Mouse (Mus musculus) G1E (cell line): Measurements from ENCODE around the gene Pold3. TPM values are rescaled to one million over a fixed set of nuclear protein-coding genes. Genes with fewer than 3 reads are reported as not detected.

ENCODE experiments used
- ATAC-seq: 2 replicates; pipeline ENCODE4 v1.8.0; 2016; ENCODE audit warnings: mild to moderate bottlenecking; ENCODE audit not compliant: insufficient number of reproducible peaks, poor library complexity, low FRiP score, severe bottlenecking; ENCODE audit errors: extremely low read depth
- DNase-seq: peaks from one replicate; pipeline ENCODE4 v3.0.0; 2012; ENCODE audit warnings: low spot score
- H3K27me3 ChIP-seq: 2 replicates; pipeline ENCODE4 v1.6.1; 2012; ENCODE audit warnings: mild to moderate bottlenecking, low read length, inconsistent platforms; ENCODE audit not compliant: insufficient read depth
- H3K36me3 ChIP-seq: replicated peaks from 2 replicates; pipeline ENCODE3; 2012; ENCODE audit warnings: mild to moderate bottlenecking, inconsistent platforms
- H3K4me1 ChIP-seq: 2 replicates; pipeline ENCODE4 v1.6.1; 2012; ENCODE audit warnings: low read depth, low read length, inconsistent platforms, mixed read lengths; ENCODE audit not compliant: insufficient read depth
- H3K4me3 ChIP-seq: 2 replicates; pipeline ENCODE4 v1.5.1; 2012; ENCODE audit warnings: low read depth, mild to moderate bottlenecking, inconsistent platforms, low read length, moderate library complexity, mixed read lengths
- H3K9me3 ChIP-seq: replicated peaks from 2 replicates; pipeline ENCODE4 v1.6.1; 2012; ENCODE audit warnings: inconsistent platforms
- CTCF ChIP-seq: IDR thresholded peaks from 2 replicates; pipeline ENCODE4 v1.5.1; 2012; ENCODE audit warnings: low read depth, low read length, inconsistent platforms, mixed read lengths
- GATA1 ChIP-seq: IDR thresholded peaks from 2 replicates; pipeline ENCODE4 v1.6.1; 2012; ENCODE audit warnings: borderline replicate concordance, low read length, inconsistent platforms, mixed read lengths
- GATA2 ChIP-seq: IDR thresholded peaks from 2 replicates; pipeline ENCODE4 v1.6.1; 2012; ENCODE audit warnings: low read depth, low read length, inconsistent platforms, borderline replicate concordance
- POLR2AphosphoS5 ChIP-seq: IDR thresholded peaks from 2 replicates; pipeline ENCODE4 v1.6.1; 2012; ENCODE audit warnings: low read depth, low read length, inconsistent platforms; ENCODE audit not compliant: insufficient replicate concordance
- TAL1 ChIP-seq: conservative IDR thresholded peaks from 2 replicates; pipeline ENCODE4 v1.6.1; 2012; ENCODE audit warnings: low read depth, low read length, inconsistent platforms, mixed read lengths
- polyA plus RNA-seq: library from polyadenylated mRNA; stranded (reverse); fragments of >175 nt; gene quantifications from 2 replicates; pipeline ENCODE4 v1.2.3, GENCODE M21; 2012
- total RNA-seq, 2 experiments: library from RNA; stranded (forward) in 1 of 2; stranded (reverse) in 1 of 2; fragments of 200-1000 nt in 1 of 2; fragments of >200 nt in 1 of 2; fragmentation: Nextera tagmentation in 1 of 2; gene quantifications; 2 replicates each; pipeline ENCODE4 v1.2.3; 2014 to 2017

Gene Pold3
- total and polyA plus RNA-seq, 3 experiments, result 24.4 to 93.4 (median 90.5) TPM

DNA sequence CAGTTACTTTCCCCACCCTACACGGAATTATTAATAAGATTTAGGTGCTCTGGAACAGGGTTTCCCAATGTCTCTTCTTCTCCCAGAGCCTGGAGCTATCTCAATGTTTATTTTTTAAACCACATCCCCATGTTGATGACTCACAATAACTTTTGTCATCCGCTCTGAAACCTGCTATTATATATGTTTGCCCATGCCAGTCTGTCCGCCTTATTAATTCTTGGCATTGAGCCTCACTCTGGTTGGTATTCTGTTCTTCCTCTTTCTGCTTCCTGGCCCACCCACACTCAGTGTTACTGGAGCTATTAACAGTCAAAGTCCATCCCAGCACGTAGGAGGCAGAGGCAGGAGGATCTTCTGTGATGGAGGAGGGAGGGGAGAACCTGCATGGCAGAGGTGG is 36.3 kb upstream of the Pold3 start:
- peaks cover 24% of the 10 kb centered on the region for H3K4me1 ChIP-seq
- ATAC-seq, result no peak

DNA sequence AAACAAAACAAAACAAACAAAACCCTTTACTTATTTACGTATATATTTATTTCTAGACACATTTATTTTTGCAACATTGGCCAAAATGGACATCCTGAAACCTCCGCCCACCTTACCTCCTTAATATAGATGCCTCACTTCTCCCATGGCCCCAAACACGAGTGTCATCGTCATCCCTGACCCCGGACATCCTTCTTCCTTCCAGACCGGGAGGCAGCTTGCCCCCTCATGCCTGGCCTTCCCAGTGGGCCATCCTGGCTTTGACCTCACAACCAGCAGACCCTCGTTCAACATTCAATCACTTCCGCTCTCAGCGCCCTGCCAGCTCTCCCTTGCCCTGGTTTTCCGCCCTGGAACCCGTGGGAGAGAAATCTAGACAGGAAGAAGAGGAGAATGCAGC is 29.3 kb upstream of the Pold3 start:
- Histone ChIP-seq H3K27me3 (peaks cover 48% of the 10 kb centered on the region), H3K4me3 (no peak overlapping the region), H3K4me1 (no peaks in the 10 kb centered on the region; the same call in 1 of the 2 replicates), H3K36me3 (no peaks in the 10 kb centered on the region), H3K9me3 (no peaks in the 10 kb centered on the region)
- no peak for TF ChIP-seq CTCF
- no peak for TF ChIP-seq TAL1
- no peak for TF ChIP-seq GATA1
- TF ChIP-seq POLR2AphosphoS5, result no peak
- no peak for TF ChIP-seq GATA2
- ATAC-seq (no peak), DNase-seq (no peak)

More for the DNA sequence above, 36.3 kb upstream of the Pold3 start:
- no peak for TF ChIP-seq CTCF
- TF ChIP-seq TAL1, result no peak
- TF ChIP-seq GATA2, result no peak
- no peak for TF ChIP-seq POLR2AphosphoS5
- no peak for TF ChIP-seq GATA1
- Histone ChIP-seq H3K27me3 (peaks cover 12% of the 10 kb centered on the region), H3K9me3 (no peaks in the 10 kb centered on the region), H3K36me3 (peaks cover 15% of the 10 kb centered on the region), H3K4me3 (no peak overlapping the region)
- no peak for DNase-seq

DNA sequence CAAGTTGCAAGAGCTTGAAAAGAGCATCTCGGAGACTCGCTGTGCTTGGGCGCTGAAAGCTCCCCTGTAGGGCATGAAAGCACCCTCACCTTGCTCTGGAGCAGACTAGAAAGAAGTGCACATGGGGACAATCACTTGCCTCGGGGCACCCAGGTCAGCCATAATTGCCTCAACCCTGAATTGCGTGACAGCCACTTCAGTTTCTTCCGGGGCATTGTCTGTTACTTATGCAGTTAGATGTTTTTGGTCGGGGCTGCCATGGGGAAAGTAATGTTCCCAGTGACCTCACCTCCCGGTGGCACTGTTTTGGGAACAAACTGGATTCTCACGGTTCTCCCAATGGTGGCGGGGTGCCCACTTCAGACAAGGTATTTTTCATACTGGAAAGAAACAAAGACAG is 28.7 kb upstream of the Pold3 start:
- ATAC-seq, result no peak
- no peaks in the 10 kb centered on the region for H3K9me3 ChIP-seq
- no peak overlapping the region for H3K4me3 ChIP-seq
- H3K4me1 ChIP-seq, result no peaks in the 10 kb centered on the region
- no peak for DNase-seq
- H3K36me3 ChIP-seq, result no peaks in the 10 kb centered on the region
- TF ChIP-seq GATA2, result no peak
- no peak for TF ChIP-seq TAL1
- no peak for TF ChIP-seq GATA1
- no peak for TF ChIP-seq POLR2AphosphoS5
- no peak for TF ChIP-seq CTCF
- peaks cover 48% of the 10 kb centered on the region for H3K27me3 ChIP-seq

DNA sequence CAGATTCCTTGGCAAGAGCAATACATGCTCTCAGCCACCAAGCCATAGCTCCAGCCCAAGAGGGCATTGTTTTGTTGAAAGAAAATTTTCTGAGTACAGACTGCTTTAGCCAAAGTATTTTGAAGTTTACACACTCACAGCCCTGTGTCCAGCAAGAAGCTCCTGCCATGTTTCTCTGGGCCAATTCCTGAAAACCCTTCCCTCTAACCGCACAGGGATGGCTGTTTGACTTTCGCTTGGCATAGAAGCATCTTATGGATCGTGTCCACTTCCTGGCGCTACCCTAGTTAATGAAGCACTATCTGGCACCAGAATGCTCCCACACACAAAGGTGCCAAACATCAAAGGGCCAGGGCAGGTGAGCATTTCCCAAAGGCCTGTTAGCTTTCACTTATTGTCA is 27.2 kb upstream of the Pold3 start:
- Histone ChIP-seq H3K27me3 (peaks cover 54% of the 10 kb centered on the region), H3K4me3 (no peak overlapping the region), H3K4me1 (no peaks in the 10 kb centered on the region), H3K9me3 (no peaks in the 10 kb centered on the region), H3K36me3 (no peaks in the 10 kb centered on the region)
- no peak for ATAC-seq
- no peak for TF ChIP-seq GATA2
- TF ChIP-seq CTCF, result no peak
- no peak for TF ChIP-seq GATA1
- TF ChIP-seq TAL1, result no peak
- TF ChIP-seq POLR2AphosphoS5, result no peak
- no peak for DNase-seq

DNA sequence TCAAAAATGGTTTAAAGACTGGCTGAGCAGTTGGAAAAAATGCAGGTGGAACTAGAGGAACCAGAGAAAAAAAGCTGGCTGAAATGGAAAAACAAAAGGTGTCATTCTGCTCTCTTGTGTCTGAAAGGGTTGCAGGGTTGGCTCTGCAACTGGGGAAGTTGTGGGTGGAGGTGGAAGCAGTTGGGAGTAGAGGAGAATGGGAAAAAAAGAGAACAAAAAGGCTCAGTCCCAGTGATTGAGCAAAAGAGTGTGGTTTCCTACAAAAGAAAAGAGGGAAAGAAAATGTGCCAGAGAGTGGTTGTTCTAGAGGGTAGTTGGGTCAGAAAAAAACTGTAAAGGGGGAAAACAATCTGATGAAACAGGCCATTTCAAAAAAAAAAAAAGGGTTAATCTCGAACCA is 19.2 kb upstream of the Pold3 start:
- H3K4me1 ChIP-seq, result no peaks in the 10 kb centered on the region
- H3K4me3 ChIP-seq, result no peak overlapping the region
- no peak for DNase-seq
- no peaks in the 10 kb centered on the region for H3K36me3 ChIP-seq
- ATAC-seq, result no peak
- H3K9me3 ChIP-seq, result no peaks in the 10 kb centered on the region
- TF ChIP-seq CTCF (no peak), POLR2AphosphoS5 (no peak), GATA2 (no peak), GATA1 (no peak), TAL1 (no peak)
- peaks cover 31% of the 10 kb centered on the region for H3K27me3 ChIP-seq

DNA sequence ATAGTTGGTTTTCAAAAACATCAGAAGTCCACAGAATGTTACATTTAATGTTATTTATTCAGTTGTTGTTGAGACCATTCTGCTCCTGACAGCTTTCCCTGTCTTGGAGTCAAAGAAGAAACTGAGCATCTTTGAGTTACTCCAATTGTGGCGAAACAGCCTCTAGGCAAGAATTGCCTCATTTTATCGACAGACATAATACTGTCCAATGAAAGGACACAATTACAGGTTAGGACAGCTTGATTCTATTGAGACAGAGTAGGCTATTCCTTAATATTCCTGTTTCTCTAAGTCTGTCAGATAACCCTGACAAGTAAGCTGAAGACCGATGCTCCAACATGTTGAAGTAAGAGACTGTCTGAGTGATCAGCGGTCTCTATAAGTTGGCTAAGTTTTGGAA is 16.7 kb upstream of the Pold3 start:
- Histone ChIP-seq H3K36me3 (no peaks in the 10 kb centered on the region), H3K27me3 (peaks cover 23% of the 10 kb centered on the region), H3K4me3 (no peak overlapping the region), H3K9me3 (no peaks in the 10 kb centered on the region), H3K4me1 (no peaks in the 10 kb centered on the region)
- no peak for ATAC-seq
- DNase-seq, result no peak
- TF ChIP-seq GATA1 (no peak), CTCF (no peak), POLR2AphosphoS5 (no peak), GATA2 (no peak), TAL1 (no peak)

DNA sequence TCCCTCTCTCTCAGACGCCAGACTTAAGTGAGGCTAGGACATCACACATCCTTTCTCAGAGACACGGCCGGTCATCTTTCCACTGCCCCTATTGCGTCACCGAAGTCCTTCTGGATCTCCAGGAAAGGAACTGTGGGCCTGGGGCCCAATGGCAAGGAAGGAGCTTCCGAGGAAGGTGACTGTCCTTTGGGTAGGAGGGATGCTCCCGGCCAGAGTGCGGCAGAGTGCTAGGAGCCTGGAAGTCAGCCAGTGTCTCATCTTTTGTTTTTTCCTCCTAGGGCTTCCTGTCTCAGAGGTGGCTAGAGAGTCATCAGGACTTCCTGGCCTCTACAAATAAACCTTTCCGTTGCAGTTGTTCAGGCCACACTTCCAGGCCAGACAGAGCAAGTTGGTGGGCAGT is 15.7 kb upstream of the Pold3 start:
- no peaks in the 10 kb centered on the region for H3K9me3 ChIP-seq
- no peak for ATAC-seq
- H3K4me3 ChIP-seq, result no peak overlapping the region
- peaks cover 26% of the 10 kb centered on the region for H3K27me3 ChIP-seq
- DNase-seq, result no peak
- TF ChIP-seq TAL1, result no peak
- TF ChIP-seq GATA1, result no peak
- TF ChIP-seq GATA2, result no peak
- TF ChIP-seq CTCF, result no peak
- no peak for TF ChIP-seq POLR2AphosphoS5
- no peaks in the 10 kb centered on the region for H3K4me1 ChIP-seq
- no peaks in the 10 kb centered on the region for H3K36me3 ChIP-seq
